Mouse (Mus musculus): ENCODE data around the gene Slc1a1. TPM values are rescaled to one million over a fixed set of nuclear protein-coding genes. Genes with fewer than 3 reads are reported as not detected.
A peak's percentile ranks its signal among the peaks of the same experiment; 100 is the strongest.

Gene Slc1a1
- polyA plus RNA-seq, 1 experiment from 2014 or later: 0.08 TPM

DNA sequence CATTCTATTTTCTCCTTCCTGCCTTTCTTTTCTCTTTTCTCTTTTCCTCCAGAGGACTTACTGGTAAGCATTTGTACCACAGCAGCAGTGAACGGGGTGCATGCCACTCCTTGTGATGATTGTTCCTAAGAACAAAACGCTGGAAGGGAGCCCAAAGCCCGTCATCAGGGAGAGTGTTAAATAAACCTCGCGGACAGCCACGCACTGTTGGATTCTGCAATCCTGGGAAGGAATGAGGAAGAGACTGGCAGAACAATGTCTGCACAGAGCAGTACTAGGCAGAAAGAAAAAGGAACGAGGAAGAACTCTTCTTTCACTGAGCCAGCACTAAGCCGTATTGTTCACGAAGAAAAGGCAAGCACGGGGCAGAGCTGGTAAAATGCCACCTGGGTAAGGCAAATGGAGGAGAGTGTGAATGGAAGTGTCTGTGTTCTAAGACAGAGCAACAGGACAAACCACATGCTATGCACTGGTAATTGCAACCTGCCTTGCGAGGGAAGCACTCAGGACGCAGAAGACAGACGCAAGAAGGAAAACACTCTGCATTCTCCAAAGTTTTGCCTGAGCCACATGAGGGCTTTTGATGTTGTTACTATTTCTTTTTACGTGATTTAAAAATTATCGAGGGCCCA lies 7.0 kb upstream of the Slc1a1 start:
- Histone ChIP-seq H3K27ac (replicated peaks) (no peak overlapping the region), H3K27me3 (peaks cover 1% of the 10 kb centered on the region; the same call in 1 of the 2 replicates), H3K4me3 (replicated peaks) (no peak overlapping the region), H3K36me3 (replicated peaks) (no peaks in the 10 kb centered on the region), H3K9me3 (replicated peaks) (no peaks in the 10 kb centered on the region), H3K4me2 (no peak overlapping the region), H3K9ac (no peak overlapping the region), H3K4me1 (replicated peaks) (no peaks in the 10 kb centered on the region)
- 67% methylated on average over 15 of the region's 15 CpGs for WGBS (ENCODE audit: insufficient replicate concordance)
- no peak for ATAC-seq (ENCODE audit: insufficient read depth)

DNA sequence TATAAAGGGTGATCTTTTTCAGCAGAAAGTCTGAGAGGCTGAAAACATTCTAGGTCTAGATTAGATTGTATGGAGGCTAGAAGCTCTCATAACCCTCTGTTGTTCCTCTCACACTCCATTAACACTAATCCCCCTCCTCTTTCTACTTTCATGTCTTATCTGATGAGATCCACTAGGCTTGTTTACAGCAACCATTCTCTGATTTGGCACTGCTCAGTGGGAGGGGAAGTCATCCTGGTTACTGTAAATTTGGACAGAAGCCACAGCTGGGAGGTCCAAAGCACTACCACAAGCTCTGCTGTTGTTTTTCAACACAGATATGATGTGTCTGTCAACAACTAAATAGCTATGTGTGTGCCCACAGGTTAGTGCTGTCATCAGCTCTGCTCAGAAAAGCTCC lies 3.5 kb upstream of the Slc1a1 start:
- Histone ChIP-seq H3K27me3 (peaks cover 32% of the 10 kb centered on the region), H3K4me1 (replicated peaks) (no peaks in the 10 kb centered on the region), H3K4me2 (no peak overlapping the region), H3K36me3 (replicated peaks) (no peaks in the 10 kb centered on the region), H3K27ac (replicated peaks) (no peak overlapping the region), H3K4me3 (replicated peaks) (no peak overlapping the region), H3K9ac (no peak overlapping the region), H3K9me3 (replicated peaks) (no peaks in the 10 kb centered on the region)
- no peak for ATAC-seq (ENCODE audit: insufficient read depth)

DNA sequence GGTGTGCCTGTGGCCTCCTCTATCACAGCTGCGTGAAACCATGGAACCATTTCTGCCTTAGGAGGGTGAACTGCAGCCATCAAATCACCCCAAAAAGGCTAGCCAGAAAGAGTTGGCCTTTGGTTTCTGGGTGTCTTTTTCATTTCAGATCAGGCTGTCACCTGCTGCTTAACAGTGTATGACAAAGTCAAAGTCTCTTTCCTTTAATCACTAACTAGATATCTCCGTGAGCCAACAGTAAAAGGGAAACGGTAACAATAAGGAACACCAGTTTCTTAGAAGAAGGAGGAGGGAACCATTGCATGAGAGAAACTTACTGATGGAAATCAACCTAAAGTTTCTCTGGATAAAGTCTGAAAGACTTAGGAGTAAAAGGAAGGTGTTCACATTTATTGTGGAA lies 2.2 kb upstream of the Slc1a1 start:
- Histone ChIP-seq H3K36me3 (replicated peaks) (no peaks in the 10 kb centered on the region), H3K4me1 (replicated peaks) (no peaks in the 10 kb centered on the region), H3K4me3 (replicated peaks) (no peak overlapping the region), H3K27me3 (peaks cover 41% of the 10 kb centered on the region), H3K9me3 (replicated peaks) (no peaks in the 10 kb centered on the region), H3K9ac (no peak overlapping the region), H3K4me2 (no peak overlapping the region), H3K27ac (replicated peaks) (no peak overlapping the region)
- 65% methylated on average over 3 of the region's 3 CpGs for WGBS (ENCODE audit: insufficient replicate concordance)
- ATAC-seq (ENCODE audit: insufficient read depth): no peak

DNA sequence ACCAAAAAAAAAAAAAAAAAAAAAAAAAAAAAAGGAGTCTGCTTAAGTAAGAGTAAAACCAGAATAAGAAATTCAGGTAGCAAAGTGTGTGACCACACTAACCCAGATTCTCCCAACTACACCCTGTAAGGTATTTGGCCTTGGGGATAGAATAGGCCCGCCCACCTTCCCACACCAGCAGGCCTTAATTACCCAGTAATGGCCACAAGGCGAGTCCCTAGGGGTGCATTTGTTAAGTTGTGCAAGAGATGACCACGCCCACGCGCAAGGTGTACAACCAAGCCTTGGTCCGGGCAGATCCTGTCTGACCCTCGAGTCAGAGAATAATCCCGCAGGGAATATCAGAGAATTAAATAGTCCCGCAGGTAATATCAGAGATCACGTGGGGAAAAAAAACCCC lies 461 bp upstream of the Slc1a1 start:
- H3K36me3 ChIP-seq (replicated peaks): no peaks in the 10 kb centered on the region
- WGBS (ENCODE audit: insufficient replicate concordance): 15% methylated on average over 10 of the region's 10 CpGs
- no peaks in the 10 kb centered on the region for H3K9me3 ChIP-seq (replicated peaks)
- no peak overlapping the region for H3K9ac ChIP-seq
- H3K27ac ChIP-seq (replicated peaks): no peak overlapping the region
- H3K4me1 ChIP-seq (replicated peaks): no peaks in the 10 kb centered on the region
- no peak for ATAC-seq (ENCODE audit: insufficient read depth)
- H3K27me3 ChIP-seq: peaks cover 41% of the 10 kb centered on the region
- peak overlapping the region; percentile 44 for H3K4me3 ChIP-seq (replicated peaks)
- H3K4me2 ChIP-seq: peak overlapping the region; percentile 66

DNA sequence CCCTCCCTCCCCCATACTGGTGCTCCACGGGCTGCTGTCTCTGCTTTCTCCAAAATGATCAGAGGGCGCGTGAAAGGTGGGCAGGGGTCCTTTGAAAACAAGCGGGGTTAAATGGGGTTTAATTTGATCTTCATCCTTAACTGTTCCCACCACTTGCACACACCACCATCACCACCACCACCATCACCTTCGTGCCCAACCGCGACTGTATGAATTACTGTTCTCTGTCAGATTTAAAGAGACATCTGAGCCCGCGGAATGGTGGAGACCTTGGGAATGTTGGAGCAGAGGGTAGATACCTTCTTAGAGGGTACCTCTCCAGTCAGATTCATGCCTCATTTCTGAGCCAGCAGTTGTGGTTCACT lies 633 bp downstream of the Slc1a1 start:
- Histone ChIP-seq H3K4me1 (replicated peaks) (no peaks in the 10 kb centered on the region), H3K4me2 (peak overlapping the region; percentile 66), H3K36me3 (replicated peaks) (no peaks in the 10 kb centered on the region), H3K27me3 (peaks cover 41% of the 10 kb centered on the region), H3K9ac (no peak overlapping the region), H3K4me3 (replicated peaks) (peak overlapping the region; percentile 44), H3K9me3 (replicated peaks) (no peaks in the 10 kb centered on the region), H3K27ac (replicated peaks) (no peak overlapping the region)
- no peak for ATAC-seq (ENCODE audit: insufficient read depth)
- 13% methylated on average over 9 of the region's 9 CpGs for WGBS (ENCODE audit: insufficient replicate concordance)

DNA sequence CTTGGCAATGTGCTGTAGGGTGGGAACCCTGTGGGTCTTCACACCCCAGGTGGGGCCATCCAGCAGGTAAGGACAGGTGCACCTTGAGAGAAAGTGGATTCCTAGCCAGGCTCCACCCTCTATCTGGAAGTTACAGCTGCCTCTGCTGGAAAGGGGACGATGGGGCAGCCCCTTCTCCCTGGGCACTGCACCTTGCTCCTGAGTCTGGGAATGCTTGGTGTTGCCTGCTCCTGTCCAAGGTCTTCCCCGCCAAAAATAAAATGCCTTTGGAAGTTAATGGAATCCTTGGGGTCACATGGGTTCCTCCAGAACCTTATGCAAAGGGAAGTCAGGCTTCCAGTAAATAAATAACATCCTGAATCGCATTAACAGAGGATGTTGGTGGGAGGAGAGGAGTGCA lies 1.3 kb downstream of the Slc1a1 start:
- Histone ChIP-seq H3K4me2 (no peak overlapping the region), H3K4me3 (replicated peaks) (no peak overlapping the region), H3K27me3 (peaks cover 41% of the 10 kb centered on the region), H3K27ac (replicated peaks) (no peak overlapping the region), H3K4me1 (replicated peaks) (no peaks in the 10 kb centered on the region), H3K9me3 (replicated peaks) (no peaks in the 10 kb centered on the region), H3K9ac (no peak overlapping the region), H3K36me3 (replicated peaks) (no peaks in the 10 kb centered on the region)
- ATAC-seq (ENCODE audit: insufficient read depth): no peak
- 35% methylated on average over 3 of the region's 3 CpGs for WGBS (ENCODE audit: insufficient replicate concordance)

DNA sequence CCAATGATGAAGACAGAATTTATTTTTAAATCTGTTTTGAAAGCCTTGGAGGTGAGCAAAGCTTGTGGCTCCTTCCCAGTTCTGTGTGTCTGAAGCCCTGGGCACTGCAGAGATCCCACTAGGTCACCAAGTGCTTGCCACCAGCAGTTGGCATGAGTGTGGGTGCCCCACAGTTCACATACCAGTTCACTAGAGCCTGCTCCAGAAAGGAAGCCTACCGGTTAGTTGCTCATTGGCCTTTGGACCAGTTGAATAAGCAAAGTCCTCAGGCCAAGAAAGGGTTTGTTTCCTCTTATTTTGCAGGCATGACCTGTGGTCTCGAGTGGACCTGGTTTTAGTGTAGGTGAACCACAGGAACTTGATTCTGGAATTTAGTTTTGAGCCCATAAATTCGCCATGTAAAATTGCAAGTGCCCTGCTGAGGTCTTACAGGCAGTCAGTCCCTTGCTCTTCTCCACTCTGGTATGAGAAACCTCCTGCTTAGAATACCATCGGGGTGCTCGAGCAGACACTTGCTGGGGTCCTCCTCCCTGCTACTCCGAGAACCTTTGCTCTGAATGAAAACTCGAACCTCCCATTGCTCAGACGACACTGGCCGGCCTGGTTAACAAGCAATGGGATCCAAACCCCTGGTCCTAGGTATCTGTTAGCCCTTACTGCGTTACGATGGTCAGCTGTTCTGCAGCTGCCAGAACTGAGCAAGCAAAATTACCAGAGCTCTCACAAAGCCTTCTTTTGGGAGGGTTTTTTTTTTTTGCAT lies 2.0 kb downstream of the Slc1a1 start:
- Histone ChIP-seq H3K4me3 (replicated peaks) (no peak overlapping the region), H3K36me3 (replicated peaks) (no peaks in the 10 kb centered on the region), H3K4me1 (replicated peaks) (no peaks in the 10 kb centered on the region), H3K9ac (no peak overlapping the region), H3K27me3 (peaks cover 41% of the 10 kb centered on the region), H3K27ac (replicated peaks) (no peak overlapping the region), H3K4me2 (no peak overlapping the region), H3K9me3 (replicated peaks) (no peaks in the 10 kb centered on the region)
- no peak for ATAC-seq (ENCODE audit: insufficient read depth)
- 59% methylated on average over 11 of the region's 11 CpGs for WGBS (ENCODE audit: insufficient replicate concordance)

DNA sequence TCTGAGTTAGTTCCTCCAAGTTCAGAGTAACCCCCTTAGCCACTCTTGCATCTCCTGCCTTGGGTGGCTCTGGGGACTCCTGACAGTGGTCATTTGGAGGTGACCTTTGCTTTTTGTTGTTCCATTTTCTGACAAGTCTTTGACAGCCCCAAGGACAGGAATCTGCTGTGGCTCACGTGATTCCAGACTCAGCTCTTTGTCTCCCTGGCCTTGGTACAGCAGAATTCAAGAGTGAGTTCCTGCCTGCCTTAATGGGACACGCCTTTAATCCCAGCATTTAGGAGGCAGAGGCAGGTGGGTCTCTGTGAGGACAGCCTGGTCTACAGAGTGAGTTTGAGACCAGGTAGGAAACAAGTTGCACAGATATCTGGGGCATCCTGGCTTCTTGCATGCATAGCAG lies 3.9 kb downstream of the Slc1a1 start:
- 42% methylated on average over 2 of the region's 2 CpGs for WGBS (ENCODE audit: insufficient replicate concordance)
- Histone ChIP-seq H3K27me3 (peaks cover 33% of the 10 kb centered on the region), H3K27ac (replicated peaks) (no peak overlapping the region), H3K4me1 (replicated peaks) (no peaks in the 10 kb centered on the region), H3K9ac (no peak overlapping the region), H3K9me3 (replicated peaks) (no peaks in the 10 kb centered on the region), H3K4me2 (no peak overlapping the region), H3K36me3 (replicated peaks) (no peaks in the 10 kb centered on the region), H3K4me3 (replicated peaks) (no peak overlapping the region)
- ATAC-seq (ENCODE audit: insufficient read depth): no peak

DNA sequence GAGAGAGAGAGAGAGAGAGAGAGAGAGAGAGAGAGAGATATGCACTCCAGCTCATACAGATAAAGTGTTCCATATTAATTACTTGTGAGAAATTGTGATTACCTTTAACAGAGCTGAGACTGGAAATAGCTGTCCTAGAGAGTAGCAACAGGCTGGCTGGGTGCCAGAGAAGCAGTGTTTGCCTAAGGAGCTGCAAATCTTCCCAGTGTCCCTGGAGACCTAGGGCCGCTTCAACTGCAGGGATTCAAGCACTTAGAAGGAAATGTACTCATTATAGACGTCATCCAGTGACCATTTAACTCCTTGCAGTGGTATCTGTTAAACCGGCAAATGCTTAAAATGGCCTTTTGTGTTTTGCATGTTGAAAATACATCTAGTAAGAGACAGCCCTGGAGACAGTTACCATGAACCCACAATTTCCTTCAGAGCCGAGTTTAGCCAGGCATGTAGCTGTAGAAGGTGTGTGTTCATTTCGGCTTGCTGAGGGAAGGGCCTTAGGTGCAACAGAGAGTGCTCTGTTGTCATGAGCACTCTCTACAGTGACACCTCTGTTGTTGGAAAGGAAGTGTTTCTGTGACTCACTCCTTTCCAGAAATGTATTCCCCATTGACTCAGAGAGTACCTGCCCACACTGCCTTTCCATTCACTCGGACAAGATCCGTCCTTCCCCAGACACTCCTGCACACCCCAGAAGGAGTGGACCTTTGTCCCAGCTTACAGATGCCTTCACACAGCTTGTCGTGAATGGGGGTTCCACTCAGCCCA lies 10.3 kb downstream of the Slc1a1 start:
- Histone ChIP-seq H3K27ac (replicated peaks) (no peak overlapping the region), H3K36me3 (replicated peaks) (no peaks in the 10 kb centered on the region), H3K4me3 (replicated peaks) (no peak overlapping the region), H3K4me1 (replicated peaks) (no peaks in the 10 kb centered on the region), H3K9ac (no peak overlapping the region), H3K4me2 (no peak overlapping the region), H3K9me3 (replicated peaks) (no peaks in the 10 kb centered on the region), H3K27me3 (no peaks in the 10 kb centered on the region)
- no peak for ATAC-seq (ENCODE audit: insufficient read depth)
- 50% methylated on average over 8 of the region's 8 CpGs for WGBS (ENCODE audit: insufficient replicate concordance)

DNA sequence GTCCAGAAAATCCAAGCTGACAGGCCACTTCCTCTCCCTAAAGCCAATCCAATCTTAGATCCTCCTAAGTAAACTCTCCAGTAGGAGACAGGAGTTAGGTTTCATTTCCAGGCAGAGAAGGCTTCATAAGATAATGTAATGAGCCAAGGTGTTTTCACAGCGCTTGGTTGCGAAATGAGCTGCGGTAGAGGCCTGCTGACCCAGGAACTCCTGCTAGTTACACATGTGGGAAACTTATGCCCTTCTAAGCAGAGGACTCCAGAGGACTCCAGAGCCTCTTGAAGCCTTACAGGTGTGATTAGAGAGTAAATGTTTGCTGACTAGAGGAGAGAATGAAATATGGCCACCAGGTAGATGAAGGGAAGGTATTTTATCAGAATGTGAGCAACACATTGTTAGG lies 15.7 kb downstream of the Slc1a1 start:
- 74% methylated on average over 3 of the region's 3 CpGs for WGBS (ENCODE audit: insufficient replicate concordance)
- H3K4me3 ChIP-seq (replicated peaks): no peak overlapping the region
- no peaks in the 10 kb centered on the region for H3K9me3 ChIP-seq (replicated peaks)
- no peaks in the 10 kb centered on the region for H3K4me1 ChIP-seq (replicated peaks)
- H3K4me2 ChIP-seq: no peak overlapping the region
- H3K27ac ChIP-seq (replicated peaks): no peak overlapping the region
- no peak overlapping the region for H3K9ac ChIP-seq
- no peaks in the 10 kb centered on the region for H3K27me3 ChIP-seq
- no peak for ATAC-seq (ENCODE audit: insufficient read depth)
- no peaks in the 10 kb centered on the region for H3K36me3 ChIP-seq (replicated peaks)

DNA sequence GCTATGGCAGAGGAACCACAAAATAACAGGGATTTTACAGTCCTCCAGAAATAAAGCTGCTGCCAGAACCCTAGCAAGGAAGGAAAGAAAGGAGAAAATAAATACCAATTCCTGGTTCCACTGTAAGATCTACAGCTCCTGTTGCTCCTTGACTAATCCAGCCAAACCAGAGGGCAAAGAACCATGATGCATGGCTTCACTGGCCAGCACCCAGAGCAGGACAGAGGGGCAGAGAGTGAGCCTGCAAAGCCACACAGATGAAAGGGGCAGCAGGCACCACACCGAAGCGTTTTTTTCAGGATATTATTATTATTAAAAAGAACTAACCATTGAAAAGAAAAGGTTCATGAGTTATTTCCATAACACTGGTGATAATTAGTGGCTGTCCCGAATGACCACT lies 17.2 kb downstream of the Slc1a1 start:
- no peaks in the 10 kb centered on the region for H3K27me3 ChIP-seq
- H3K4me2 ChIP-seq: no peak overlapping the region
- no peaks in the 10 kb centered on the region for H3K4me1 ChIP-seq (replicated peaks)
- no peak for ATAC-seq (ENCODE audit: insufficient read depth)
- no peak overlapping the region for H3K9ac ChIP-seq
- H3K36me3 ChIP-seq (replicated peaks): no peaks in the 10 kb centered on the region
- H3K27ac ChIP-seq (replicated peaks): no peak overlapping the region
- H3K9me3 ChIP-seq (replicated peaks): no peaks in the 10 kb centered on the region
- 61% methylated on average over 3 of the region's 3 CpGs for WGBS (ENCODE audit: insufficient replicate concordance)
- H3K4me3 ChIP-seq (replicated peaks): no peak overlapping the region
